Mouse (Mus musculus) myocyte (in vitro differentiated cells): Measurements from ENCODE around the gene Golga2.

Experiments used
- CEBPB ChIP-seq: IDR thresholded peaks from 2 replicates; pipeline ENCODE4 v1.6.1; 2011; ENCODE audit warnings: mild to moderate bottlenecking, moderate library complexity; ENCODE audit not compliant: poor library complexity, insufficient read depth, severe bottlenecking
- MAX ChIP-seq: IDR thresholded peaks from one replicate; pipeline ENCODE4 v1.6.1; 2011; ENCODE audit warnings: low read depth, mild to moderate bottlenecking, control low read depth
- MYOD1 ChIP-seq, 3 experiments: IDR thresholded peaks; one replicate each; pipeline ENCODE4 v1.6.1; 2011; ENCODE audit warnings: control low read depth in 2 of 3, low read depth in 2 of 3, mild to moderate bottlenecking in 2 of 3, moderate library complexity in 1 of 3; ENCODE audit not compliant: insufficient read length in 2 of 3, control insufficient read depth in 1 of 3
- MYOG ChIP-seq, 3 experiments: IDR thresholded peaks; one replicate each; pipeline ENCODE4 v1.6.1; 2011; ENCODE audit warnings: control low read depth in 2 of 3, low read depth in 2 of 3, mild to moderate bottlenecking in 2 of 3; ENCODE audit not compliant: insufficient read length in 2 of 3, control insufficient read depth in 1 of 3, insufficient read depth in 1 of 3
- POLR2A ChIP-seq: IDR thresholded peaks from one replicate; pipeline ENCODE4 v1.6.1; 2011; ENCODE audit warnings: low read depth, mild to moderate bottlenecking, control low read depth, moderate library complexity; ENCODE audit not compliant: insufficient read length

DNA sequence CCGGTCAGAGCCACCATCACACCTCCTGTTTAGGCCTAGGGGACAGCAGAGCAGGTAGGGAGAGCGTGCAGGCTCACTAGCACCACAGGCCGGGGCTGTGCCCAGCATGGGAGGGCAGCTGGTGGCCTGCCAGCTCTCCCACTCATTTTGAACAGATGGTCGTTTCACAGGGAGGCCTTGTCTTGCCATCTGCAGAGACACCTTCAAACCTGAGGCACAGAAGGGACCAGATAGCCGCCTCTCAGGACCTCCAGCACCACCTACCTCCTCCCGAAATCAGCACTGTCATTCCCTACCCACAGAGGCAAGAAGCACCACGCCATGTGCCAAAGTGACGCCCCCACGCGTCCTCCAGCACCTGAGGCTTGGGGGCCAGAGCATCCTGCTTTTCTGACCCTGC lies 56.9 kb downstream of the Golga2 start:
- TF ChIP-seq MAX = no peak
- TF ChIP-seq POLR2A = no peak
- peak in 1 of 3 experiments; percentile 50 for TF ChIP-seq MYOD1 (IDR thresholded peaks at IDR 0.05; ENCODE audit: control insufficient read depth in 1 of 3, insufficient read length in 2 of 3, low read depth in 2 of 3)
- peak in 1 of 3 experiments; percentile 25 for TF ChIP-seq MYOG (IDR thresholded peaks at IDR 0.05; ENCODE audit: control insufficient read depth in 1 of 3, insufficient read depth in 1 of 3, insufficient read length in 2 of 3, low read depth in 2 of 3)
- TF ChIP-seq CEBPB = no peak
